Mouse (Mus musculus) bone marrow macrophage, adult 2 months (primary cell): ENCODE measurements around the gene Map7.

Experiments used
- CTCF ChIP-seq: IDR thresholded peaks from 2 replicates; pipeline ENCODE4 v1.5.1; 2012; ENCODE audit warnings: low read depth, mild to moderate bottlenecking, low read length, moderate library complexity
- POLR2A ChIP-seq: IDR thresholded peaks from 2 replicates; pipeline ENCODE4 v1.6.1; 2012; ENCODE audit warnings: mild to moderate bottlenecking, low read depth, low read length, borderline replicate concordance

GRCm38 (mm10) chr10:20267032-20267431 lies 118.8 kb downstream of the Map7 start:
- TF ChIP-seq POLR2A (no peak), CTCF (no peak)
